Mouse (Mus musculus): ENCODE measurements at regions not wholly inside any gene's neighbourhood (a gene's known extent, or its start where the extent isn't known, plus 50 kb on each side); places are given as distances from the start of the nearest gene placed in this dataset.

DNA sequence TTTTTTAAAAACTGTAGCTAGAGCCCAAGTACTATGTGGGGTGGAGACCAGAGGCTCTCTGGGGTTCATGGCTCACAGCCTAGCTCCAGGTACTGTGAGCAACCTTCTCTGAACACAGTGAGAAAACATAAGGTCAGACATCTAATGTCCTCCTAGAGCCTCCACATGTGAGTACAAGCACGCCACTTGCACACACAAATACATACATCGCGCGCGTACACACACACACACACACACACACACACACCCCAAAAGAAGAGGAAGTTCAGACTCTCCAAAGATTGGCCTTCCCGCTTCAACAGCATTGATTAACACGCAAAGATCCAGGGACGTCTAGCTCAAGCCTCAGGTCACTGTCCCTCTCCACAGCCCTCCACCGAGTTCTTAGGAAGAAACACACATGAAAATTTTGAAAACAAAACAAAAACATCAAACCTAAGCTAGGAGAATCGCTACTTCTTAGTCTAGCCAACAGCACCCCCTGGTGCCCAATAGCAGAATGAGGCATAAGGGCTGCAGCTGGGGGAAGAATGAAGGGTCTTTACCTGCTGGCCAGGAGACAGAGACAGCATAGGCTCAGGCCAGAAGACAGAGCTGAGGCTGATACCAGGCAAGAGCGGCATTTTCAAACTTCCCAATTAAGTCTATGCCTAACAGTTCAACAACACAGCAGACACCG is 90.7 kb upstream of the Usp24 start:
- H3K4me1 ChIP-seq, result no peaks in the 10 kb centered on the region
- no peak overlapping the region for H3K4me3 ChIP-seq
- H3K9me3 ChIP-seq (replicated peaks), result peaks cover 5% of the 10 kb centered on the region; the same call in 1 of the 2 replicates
- no peaks in the 10 kb centered on the region for H3K36me3 ChIP-seq
- no peaks in the 10 kb centered on the region for H3K27me3 ChIP-seq (ENCODE audit: low read depth, poor library complexity, severe bottlenecking)
- peak; percentile 60 for DNase-seq (ENCODE audit: low spot score)
- 59% methylated on average over 12 of the region's 12 CpGs for WGBS
- H3K27ac ChIP-seq (replicated peaks), result no peak overlapping the region

DNA sequence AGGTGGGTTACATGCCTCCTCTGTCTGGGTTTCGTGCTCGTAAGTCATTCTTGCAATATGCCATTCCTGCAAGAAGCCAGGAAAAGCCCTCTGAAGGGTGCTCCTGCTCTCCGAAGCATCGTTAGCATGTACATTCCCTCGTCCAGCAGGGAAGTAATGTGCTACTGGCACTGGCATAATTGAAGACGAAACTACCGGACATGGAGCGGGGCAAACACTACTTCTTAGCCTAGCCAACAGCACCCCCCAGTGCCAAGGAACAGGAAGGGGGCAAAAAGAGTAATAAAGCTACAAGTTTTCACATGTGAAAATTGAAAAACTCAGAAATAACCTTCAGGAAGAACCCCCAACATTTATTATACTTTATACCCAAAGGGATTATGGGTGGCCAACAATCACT is 88.6 kb upstream of the Usp24 start:
- DNase-seq (ENCODE audit: low spot score), result no peak
- Histone ChIP-seq H3K9me3 (replicated peaks) (peaks cover 5% of the 10 kb centered on the region; the same call in 1 of the 2 replicates), H3K27me3 (ENCODE audit: low read depth, poor library complexity, severe bottlenecking) (no peaks in the 10 kb centered on the region), H3K4me1 (no peaks in the 10 kb centered on the region), H3K4me3 (no peak overlapping the region), H3K27ac (replicated peaks) (no peak overlapping the region), H3K36me3 (no peaks in the 10 kb centered on the region)
- 80% methylated on average over 8 of the region's 8 CpGs for WGBS

DNA sequence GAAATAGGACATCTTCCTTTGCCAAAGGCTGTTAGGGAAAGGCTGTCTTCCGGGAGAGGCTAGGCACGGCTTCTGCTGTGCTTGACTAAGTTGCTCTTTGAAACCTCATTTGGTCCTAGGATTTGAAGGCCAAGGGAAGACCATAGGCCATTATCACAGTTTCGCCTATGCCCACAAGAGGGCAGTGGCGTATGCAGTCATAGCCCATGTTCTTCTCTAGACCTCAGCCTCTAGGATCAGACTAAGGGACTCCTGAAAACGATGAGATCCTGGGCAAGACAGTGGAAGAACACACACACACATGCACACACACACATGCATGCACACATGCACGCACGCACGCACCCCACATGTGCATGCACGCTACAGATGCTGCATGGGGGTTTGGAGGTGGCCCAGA is 87.5 kb upstream of the Usp24 start:
- Histone ChIP-seq H3K36me3 (no peaks in the 10 kb centered on the region), H3K4me1 (0 out of 2 replicates have a peak, but pooled peaks cover 3% of the 10 kb centered on the region), H3K27me3 (ENCODE audit: low read depth, poor library complexity, severe bottlenecking) (no peaks in the 10 kb centered on the region), H3K27ac (replicated peaks) (no peak overlapping the region), H3K4me3 (no peak overlapping the region), H3K9me3 (replicated peaks) (peaks cover 5% of the 10 kb centered on the region; the same call in 1 of the 2 replicates)
- 51% methylated on average over 9 of the region's 9 CpGs for WGBS
- peak; percentile 63 for DNase-seq (ENCODE audit: low spot score)

DNA sequence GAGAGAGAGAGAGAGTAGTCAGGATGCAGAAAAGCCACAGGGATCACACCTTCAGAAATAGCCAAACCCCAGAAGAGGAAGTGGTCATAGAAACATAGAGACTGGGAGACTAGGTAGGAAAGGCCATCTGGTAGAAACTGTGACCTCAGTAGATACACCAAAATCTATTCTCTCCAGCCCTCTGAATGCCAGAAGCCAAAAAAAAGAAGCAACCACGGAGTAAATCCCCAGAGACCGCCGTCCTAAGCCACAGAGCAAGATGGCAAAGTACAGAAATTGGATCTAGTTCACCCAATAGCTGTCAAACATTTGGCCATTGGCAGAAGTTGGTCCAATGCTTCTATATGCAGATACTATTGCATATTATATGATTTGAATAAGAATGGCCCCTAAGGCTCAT is 86.5 kb upstream of the Usp24 start:
- Histone ChIP-seq H3K9me3 (replicated peaks) (peaks cover 5% of the 10 kb centered on the region; the same call in 1 of the 2 replicates), H3K4me3 (no peak overlapping the region), H3K27me3 (ENCODE audit: low read depth, poor library complexity, severe bottlenecking) (no peaks in the 10 kb centered on the region), H3K4me1 (0 out of 2 replicates have a peak, but pooled peaks cover 3% of the 10 kb centered on the region), H3K27ac (replicated peaks) (no peak overlapping the region), H3K36me3 (no peaks in the 10 kb centered on the region)
- 74% methylated on average over 3 of the region's 3 CpGs for WGBS
- DNase-seq (ENCODE audit: low spot score), result no peak

DNA sequence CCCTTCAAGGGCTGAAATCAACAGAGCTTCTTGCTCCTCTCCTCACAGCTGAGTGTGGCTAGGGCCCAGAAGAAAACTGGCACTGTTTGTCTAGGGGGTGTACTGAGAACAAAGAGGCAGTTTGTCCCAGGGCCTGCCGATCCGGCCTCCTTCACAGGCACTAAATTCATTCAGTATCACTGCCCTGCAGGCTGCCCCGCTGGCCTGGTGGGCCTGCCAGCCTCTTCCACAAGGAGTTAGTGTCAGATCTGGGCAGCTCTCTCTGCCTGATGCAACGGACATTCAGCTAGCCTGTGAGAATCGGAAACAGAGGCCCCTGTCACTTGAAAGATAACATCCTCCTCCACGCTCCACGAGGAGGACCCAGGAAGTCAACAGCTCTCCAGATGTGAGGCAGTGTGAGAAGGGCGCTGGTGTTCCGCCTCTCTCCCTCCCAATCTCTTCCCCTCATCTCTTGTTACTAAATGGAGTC is 83.5 kb upstream of the Usp24 start:
- no peak overlapping the region for H3K4me3 ChIP-seq
- DNase-seq (ENCODE audit: low spot score), result no peak
- 67% methylated on average over 9 of the region's 9 CpGs for WGBS
- H3K9me3 ChIP-seq (replicated peaks), result peaks cover 5% of the 10 kb centered on the region; the same call in 1 of the 2 replicates
- peaks cover 3% of the 10 kb centered on the region; the same call in 1 of the 2 replicates for H3K4me1 ChIP-seq
- no peaks in the 10 kb centered on the region for H3K27me3 ChIP-seq (ENCODE audit: low read depth, poor library complexity, severe bottlenecking)
- no peaks in the 10 kb centered on the region for H3K36me3 ChIP-seq
- H3K27ac ChIP-seq (replicated peaks), result no peak overlapping the region

DNA sequence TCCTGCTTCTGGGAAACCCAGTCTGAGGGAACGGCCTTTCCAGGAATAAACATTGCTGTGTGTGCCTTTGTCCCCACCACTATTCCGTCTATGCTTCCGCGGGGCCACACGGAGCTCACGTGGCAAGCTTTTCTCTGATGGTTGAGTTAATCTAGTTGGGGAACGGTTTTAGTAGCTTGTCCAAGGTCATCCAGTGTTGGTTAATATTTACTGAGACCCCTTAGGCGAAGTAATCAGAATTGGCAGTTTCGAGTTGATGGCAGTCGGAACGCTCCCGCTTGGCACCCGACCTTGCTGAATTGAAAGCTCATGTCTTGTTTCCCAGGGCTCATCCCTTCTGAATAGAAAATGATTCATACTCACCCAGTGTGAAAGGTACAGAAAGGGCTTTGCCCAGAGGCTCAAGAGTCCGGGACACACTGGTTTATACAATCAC is 71.6 kb upstream of the Usp24 start:
- H3K27ac ChIP-seq (replicated peaks), result no peak overlapping the region
- no peaks in the 10 kb centered on the region for H3K4me1 ChIP-seq
- no peak for DNase-seq (ENCODE audit: low spot score)
- no peaks in the 10 kb centered on the region for H3K36me3 ChIP-seq
- H3K9me3 ChIP-seq (replicated peaks), result no peaks in the 10 kb centered on the region
- peaks cover 24% of the 10 kb centered on the region for H3K27me3 ChIP-seq (ENCODE audit: low read depth, poor library complexity, severe bottlenecking)
- 93% methylated on average over 14 of the region's 14 CpGs for WGBS
- H3K4me3 ChIP-seq, result no peak overlapping the region

DNA sequence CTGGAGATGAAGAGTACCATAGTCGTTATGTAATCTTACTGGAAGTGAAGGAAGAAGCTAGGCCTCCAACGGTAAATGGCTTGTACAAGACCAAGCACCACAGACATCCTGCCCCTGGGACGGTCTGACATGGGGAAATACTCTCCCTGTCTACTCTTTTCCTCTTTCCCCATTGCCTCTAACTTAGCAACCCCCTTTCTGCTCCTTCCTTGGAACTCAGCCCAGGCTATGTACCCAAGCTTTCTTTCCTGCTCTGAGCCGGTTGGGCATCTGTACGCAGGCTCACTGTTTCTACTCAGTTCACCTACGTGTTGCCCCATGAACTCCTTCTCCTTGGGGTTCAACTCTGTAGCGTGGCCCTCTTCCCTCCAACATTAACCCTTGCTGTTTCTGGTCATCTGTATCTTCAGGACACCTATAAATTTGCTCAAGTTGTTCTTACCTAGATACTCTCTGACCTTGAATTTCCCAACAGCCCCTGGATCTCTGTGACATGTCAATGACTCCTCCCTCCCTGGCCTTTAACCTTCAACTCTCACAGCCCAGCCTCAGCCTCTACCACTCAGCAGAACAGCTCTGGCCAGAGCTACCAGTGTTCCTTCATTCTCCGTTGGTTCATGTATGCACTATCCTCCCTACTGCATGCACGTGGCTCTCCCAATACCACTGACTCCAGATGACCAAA is 71.0 kb upstream of the Usp24 start:
- Histone ChIP-seq H3K36me3 (no peaks in the 10 kb centered on the region), H3K27me3 (ENCODE audit: low read depth, poor library complexity, severe bottlenecking) (peaks cover 24% of the 10 kb centered on the region), H3K4me1 (no peaks in the 10 kb centered on the region), H3K27ac (replicated peaks) (no peak overlapping the region), H3K9me3 (replicated peaks) (no peaks in the 10 kb centered on the region), H3K4me3 (no peak overlapping the region)
- 90% methylated on average over 9 of the region's 9 CpGs for WGBS
- no peak for DNase-seq (ENCODE audit: low spot score)

DNA sequence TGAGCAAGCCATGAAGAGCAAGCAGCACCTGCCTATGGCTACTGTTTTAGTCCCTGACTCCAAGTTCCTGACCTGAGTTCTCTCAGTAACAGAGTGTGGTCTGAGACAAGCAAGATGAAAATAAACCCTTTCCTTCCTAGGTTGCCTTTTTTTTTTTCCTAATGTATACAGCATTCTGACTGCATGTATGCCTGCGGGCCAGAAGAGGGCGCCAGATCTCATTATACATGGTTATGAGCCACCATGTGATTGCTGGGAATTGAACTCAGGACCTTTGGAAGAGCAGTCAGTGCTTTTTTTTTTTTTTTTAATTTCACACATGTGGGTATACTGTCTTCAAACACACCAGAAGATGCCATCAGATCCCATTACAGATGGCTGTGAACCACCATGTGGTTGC is 69.3 kb upstream of the Usp24 start:
- DNase-seq (ENCODE audit: low spot score), result no peak
- Histone ChIP-seq H3K27me3 (ENCODE audit: low read depth, poor library complexity, severe bottlenecking) (peaks cover 24% of the 10 kb centered on the region), H3K4me3 (no peak overlapping the region), H3K36me3 (no peaks in the 10 kb centered on the region), H3K9me3 (replicated peaks) (no peaks in the 10 kb centered on the region), H3K27ac (replicated peaks) (no peak overlapping the region), H3K4me1 (no peaks in the 10 kb centered on the region)
- 68% methylated on average over 2 of the region's 2 CpGs for WGBS

DNA sequence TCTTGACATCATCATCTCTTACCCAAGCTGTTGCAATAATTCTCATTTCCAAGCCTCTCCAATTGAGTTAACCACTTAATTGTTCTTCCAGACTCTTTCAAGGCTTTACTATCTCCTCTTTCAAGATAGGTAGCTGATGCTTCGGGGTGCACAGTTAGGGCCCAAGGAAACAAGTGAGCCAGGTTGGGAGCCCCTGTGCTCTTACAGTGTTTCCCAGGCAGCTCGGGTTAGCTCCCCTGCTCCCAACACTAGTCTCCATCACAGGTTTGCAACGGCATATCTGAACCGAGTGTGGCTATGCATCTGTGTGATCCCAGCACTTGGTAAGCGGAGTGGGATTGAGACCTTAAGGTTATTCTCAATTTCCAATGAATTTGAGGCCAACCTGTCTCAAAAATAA is 68.6 kb upstream of the Usp24 start:
- Histone ChIP-seq H3K27ac (replicated peaks) (no peak overlapping the region), H3K27me3 (ENCODE audit: low read depth, poor library complexity, severe bottlenecking) (peaks cover 20% of the 10 kb centered on the region), H3K4me3 (no peak overlapping the region), H3K9me3 (replicated peaks) (no peaks in the 10 kb centered on the region), H3K4me1 (no peaks in the 10 kb centered on the region), H3K36me3 (no peaks in the 10 kb centered on the region)
- 94% methylated on average over 5 of the region's 5 CpGs for WGBS
- no peak for DNase-seq (ENCODE audit: low spot score)

DNA sequence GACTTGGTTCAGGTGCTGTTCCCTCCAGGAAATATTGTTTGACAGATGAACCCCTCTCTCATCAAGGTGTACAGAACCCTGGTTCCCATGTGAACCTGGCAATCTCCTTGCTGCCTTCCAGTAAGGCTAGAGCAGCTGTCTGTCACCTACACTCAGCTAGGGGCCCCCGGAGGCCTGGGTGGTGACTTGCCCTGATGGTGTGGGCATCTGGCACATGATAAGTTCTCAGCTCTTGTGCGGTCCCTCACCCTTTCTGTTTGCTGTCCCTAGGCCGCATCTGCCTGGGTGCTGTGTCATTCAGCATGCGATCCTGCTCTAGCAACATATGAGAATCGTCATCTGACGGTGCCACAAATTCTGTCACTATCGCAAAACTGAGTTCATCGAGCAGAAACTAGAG is 67.7 kb upstream of the Usp24 start:
- no peaks in the 10 kb centered on the region for H3K36me3 ChIP-seq
- WGBS, result 93% methylated on average over 8 of the region's 8 CpGs
- no peak for DNase-seq (ENCODE audit: low spot score)
- H3K4me3 ChIP-seq, result no peak overlapping the region
- H3K4me1 ChIP-seq, result no peaks in the 10 kb centered on the region
- peaks cover 11% of the 10 kb centered on the region for H3K27me3 ChIP-seq (ENCODE audit: low read depth, poor library complexity, severe bottlenecking)
- no peaks in the 10 kb centered on the region for H3K9me3 ChIP-seq (replicated peaks)
- H3K27ac ChIP-seq (replicated peaks), result no peak overlapping the region

DNA sequence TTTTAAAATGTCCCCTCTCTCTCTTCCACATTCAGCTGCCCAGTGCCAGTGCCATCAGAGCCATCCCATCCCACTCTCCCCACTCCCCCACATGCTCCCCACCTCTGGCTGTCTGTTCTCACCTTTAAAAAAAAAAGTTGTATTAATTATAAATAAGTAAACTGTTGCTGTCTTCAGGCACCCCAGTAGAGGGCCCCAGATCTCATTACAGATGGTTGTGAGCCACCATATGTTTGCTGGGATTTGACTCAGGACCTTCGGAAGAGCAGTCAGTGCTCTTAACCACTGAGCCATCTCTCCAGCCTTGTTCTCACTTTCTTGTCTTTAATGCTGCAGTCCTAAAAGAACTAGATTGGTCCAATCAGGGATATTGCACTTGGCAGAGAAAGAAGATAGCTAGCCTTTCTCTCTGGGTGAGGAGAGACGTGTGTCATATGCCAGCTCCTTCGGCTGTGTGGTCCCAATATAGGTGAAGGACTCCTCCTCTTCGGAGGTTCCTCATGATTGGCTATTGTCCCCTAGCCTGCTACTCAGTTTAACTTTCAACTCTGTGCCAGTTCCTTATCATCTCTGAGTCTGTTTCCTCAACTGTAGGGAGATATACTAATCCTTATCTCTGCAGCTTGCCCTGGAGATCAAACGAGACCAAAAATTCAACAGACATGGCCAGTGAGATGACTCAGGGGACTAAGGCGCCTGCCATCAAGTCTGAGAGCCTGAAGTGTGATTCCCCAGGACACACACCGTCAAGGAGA is 66.8 kb upstream of the Usp24 start:
- H3K4me1 ChIP-seq, result no peaks in the 10 kb centered on the region
- WGBS, result 87% methylated on average over 7 of the region's 7 CpGs

DNA sequence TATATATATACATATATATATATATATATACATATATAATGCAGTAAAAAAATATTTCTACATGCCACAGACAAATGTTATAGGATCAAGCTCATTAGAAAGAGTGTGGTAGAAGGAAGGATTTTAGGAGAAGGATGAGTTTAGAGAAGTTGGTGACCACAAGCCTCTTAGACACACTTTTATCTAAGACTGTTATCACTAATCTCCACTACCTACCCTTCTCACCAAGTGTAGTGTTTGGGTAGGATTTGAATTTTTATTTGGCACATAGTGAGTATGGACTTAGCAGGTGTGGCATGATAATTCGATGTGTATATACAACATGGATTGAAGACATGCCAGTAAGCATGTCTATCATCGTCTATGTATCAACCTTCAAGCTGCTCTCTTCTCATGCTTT is 66.0 kb upstream of the Usp24 start:
- WGBS, result 94% methylated on average over 2 of the region's 2 CpGs
- Histone ChIP-seq H3K36me3 (no peaks in the 10 kb centered on the region), H3K27me3 (ENCODE audit: low read depth, poor library complexity, severe bottlenecking) (peaks cover 4% of the 10 kb centered on the region; the same call in 1 of the 2 replicates), H3K4me1 (no peaks in the 10 kb centered on the region), H3K4me3 (no peak overlapping the region), H3K9me3 (replicated peaks) (no peaks in the 10 kb centered on the region), H3K27ac (replicated peaks) (no peak overlapping the region)
- DNase-seq (ENCODE audit: low spot score), result no peak

More for the DNA sequence above, 66.8 kb upstream of the Usp24 start:
- DNase-seq (ENCODE audit: low spot score), result no peak
- Histone ChIP-seq H3K4me3 (no peak overlapping the region), H3K27ac (replicated peaks) (no peak overlapping the region), H3K9me3 (replicated peaks) (no peaks in the 10 kb centered on the region), H3K36me3 (no peaks in the 10 kb centered on the region), H3K27me3 (ENCODE audit: low read depth, poor library complexity, severe bottlenecking) (peaks cover 5% of the 10 kb centered on the region; the same call in 1 of the 2 replicates)
